Mouse (Mus musculus): ENCODE measurements around the gene Rps6ka3.

GRCm38 (mm10) chrX:159321342-159321741, 111.2 kb downstream of the Rps6ka3 start:
- TF ChIP-seq POLR2AphosphoS5 (IDR thresholded peaks at IDR 0.05; ENCODE audit: insufficient replicate concordance, low read depth, low read length) (no peak), CTCF (IDR thresholded peaks at IDR 0.05; ENCODE audit: low read depth, low read length) (peak; percentile 30; the same call in 1 of the 2 replicates), GATA1 (IDR thresholded peaks at IDR 0.05; ENCODE audit: borderline replicate concordance, low read length) (no peak)
